Mouse (Mus musculus) inflammation-experienced regulatory T-cells, adult 6 months (primary cell): Measurements from ENCODE around the gene Rhobtb3. TPM values are rescaled to one million over a fixed set of nuclear protein-coding genes. Genes with fewer than 3 reads are reported as not detected.
"Not testable (repeated sequence)": the region's sequence is repeated elsewhere in the genome, so short reads cannot be mapped to it uniquely, and the experiment has no call there.

ENCODE experiments used
- ATAC-seq: one replicate; pipeline ENCODE4 v1.8.0; 2017
- polyA plus RNA-seq, 3 experiments: library from polyadenylated mRNA; unstranded; fragments of 100-300 nt; shearing (Covaris generic); gene quantifications; one replicate each; pipeline ENCODE4 v1.2.1; 2017

Rhobtb3 gene
- under 1 TPM in 1 of 3 experiments, not detected in 2; 0.11 TPM for polyA plus RNA-seq

GRCm38 (mm10) chr13:75943189-75944043 lies at the start of gene Rhobtb3:
Gene Rhobtb3 (minus strand): TSS chr13:75943925.
- peak; percentile 41 for ATAC-seq

GRCm38 (mm10) chr13:75992169-75993028 lies 48.7 kb upstream of the Rhobtb3 start:
- ATAC-seq: peak; percentile 54

- ATAC-seq: no peak
These were observed 44.4 kb upstream of the Rhobtb3 start for GRCm38 (mm10) chr13:75988096-75988495.

DNA sequence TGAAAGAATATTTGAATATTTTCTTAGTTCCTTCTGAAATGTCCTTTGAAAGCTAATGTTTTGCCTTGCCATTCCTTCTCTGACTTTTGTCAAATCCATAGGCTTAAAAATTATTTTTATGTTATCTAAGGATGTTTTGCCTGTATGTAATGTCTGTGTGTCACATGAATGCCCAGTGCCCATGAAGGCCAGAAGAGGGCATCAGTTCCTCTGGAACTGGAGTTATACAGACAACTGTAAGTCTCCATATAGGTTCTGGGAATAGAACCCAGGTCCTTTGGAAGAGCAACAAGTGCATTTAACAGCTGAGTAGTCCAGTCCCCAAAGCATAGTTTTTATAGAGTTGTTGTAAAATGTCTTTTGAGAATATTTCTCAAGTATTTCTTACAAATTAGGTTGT lies 38.2 kb upstream of the Rhobtb3 start:
- ATAC-seq: no peak

DNA sequence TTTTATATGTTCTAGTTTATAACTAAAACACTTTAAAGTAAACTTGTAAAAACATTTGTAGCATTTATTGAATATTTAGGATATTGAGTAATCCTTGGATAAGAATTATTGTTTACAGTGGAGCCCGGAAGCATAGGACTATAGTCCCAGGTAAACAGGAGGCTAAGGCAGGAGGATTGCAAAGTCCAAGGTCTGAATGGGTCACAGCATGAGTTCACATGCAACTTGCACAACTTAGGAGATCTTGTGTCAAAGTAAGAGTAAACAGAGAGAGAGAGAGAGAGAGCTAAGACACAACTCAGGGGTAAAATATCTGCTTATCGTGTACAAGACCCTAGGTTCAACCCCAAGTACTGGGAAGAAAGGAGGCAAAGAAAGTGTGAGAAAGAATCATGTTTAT lies 32.9 kb upstream of the Rhobtb3 start:
- ATAC-seq: no peak

GRCm38 (mm10) chr13:75976218-75976617 lies 32.5 kb upstream of the Rhobtb3 start:
- ATAC-seq: no peak

DNA sequence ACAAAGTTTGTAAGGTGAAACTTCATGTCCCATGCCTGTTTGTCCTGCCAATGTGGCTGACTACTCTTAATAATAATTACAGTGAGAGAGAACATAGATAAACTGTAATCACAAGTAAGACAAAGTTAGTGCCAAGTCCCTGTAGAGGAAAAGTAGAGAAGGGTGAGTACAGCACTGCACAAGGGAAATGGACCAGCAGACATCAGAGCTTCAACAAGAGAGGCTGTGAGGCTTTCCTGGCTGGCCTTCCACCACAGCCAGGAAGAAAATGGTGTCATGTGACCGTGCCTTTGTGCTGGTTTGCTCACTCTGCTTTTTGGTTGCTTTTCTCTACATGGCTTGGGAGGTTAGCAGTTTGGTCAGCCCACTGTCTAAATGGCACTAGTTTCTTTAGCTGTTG lies 31.9 kb upstream of the Rhobtb3 start:
- no peak for ATAC-seq

DNA sequence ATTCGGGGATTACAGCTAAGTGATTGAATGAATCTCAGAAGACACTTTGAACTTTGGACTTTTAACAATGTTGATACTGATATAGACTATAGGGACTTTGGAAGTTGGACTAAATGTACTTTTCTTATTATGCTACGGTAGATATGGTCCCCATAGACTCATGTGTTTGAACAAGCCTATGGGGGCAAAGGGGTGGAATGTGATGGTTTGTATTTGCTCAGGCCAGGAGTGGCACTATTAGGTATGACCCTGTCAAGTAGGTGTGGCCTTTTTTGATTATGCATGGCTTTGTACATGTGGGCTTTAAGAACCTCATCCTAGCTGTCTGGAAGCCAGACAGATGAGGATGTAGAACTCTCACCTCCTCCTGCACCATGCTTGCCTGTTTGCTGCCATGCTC lies 30.8 kb upstream of the Rhobtb3 start:
- ATAC-seq: no peak

DNA sequence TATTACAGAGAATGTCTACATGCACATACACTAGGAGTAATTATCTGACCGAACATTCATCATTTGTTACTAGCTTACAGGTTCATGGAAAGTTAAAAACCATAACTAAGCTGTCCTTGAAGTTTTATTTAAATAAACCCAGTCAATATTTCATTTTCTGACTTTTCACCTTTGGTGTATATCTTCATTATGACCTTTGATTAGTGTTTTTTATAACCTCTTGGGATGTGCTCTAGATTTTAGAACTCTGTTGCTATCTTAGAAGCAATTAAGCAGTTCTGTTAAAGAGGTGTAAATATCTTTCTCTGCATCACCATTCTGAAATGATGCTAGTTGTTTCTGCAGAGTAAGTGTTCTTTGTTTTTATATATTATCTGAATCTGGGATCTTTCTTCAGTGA lies 23.1 kb upstream of the Rhobtb3 start, which contains the start of gene Spata9:
Gene Spata9 (plus strand): TSS at position 301 of the 400 bp plus-strand sequence.
- ATAC-seq: no peak

DNA sequence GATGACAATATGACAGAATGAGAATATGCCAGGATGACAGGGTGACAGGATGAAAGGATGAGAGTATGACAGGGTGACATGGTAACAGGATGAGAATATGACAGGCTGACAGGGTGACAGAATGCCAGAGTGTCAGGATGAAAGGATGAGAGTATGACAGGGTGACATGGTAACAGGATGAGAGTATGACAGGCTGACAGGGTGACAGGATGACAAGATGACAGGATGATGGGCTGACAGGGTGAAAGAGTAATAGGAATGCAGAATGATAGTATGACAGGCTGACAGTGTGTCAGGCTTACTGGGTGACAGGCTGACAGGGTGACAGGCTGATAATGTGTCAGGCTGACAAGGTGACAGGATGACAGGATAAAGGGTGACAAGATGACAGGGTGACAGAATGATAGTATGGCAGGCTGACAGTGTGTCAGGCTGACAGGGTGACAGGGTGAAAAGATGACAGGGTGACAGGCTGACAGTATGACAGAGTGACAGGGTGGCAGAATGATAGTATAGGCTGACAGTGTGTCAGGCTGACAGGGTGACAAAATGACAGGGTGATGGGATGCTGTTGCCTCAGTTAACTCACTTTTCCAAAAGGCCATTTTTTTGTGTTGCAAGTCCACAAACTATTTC lies 11.8 kb upstream of the Rhobtb3 start:
- no peak for ATAC-seq

GRCm38 (mm10) chr13:75950295-75950694 lies 6.6 kb upstream of the Rhobtb3 start:
- ATAC-seq: no peak

DNA sequence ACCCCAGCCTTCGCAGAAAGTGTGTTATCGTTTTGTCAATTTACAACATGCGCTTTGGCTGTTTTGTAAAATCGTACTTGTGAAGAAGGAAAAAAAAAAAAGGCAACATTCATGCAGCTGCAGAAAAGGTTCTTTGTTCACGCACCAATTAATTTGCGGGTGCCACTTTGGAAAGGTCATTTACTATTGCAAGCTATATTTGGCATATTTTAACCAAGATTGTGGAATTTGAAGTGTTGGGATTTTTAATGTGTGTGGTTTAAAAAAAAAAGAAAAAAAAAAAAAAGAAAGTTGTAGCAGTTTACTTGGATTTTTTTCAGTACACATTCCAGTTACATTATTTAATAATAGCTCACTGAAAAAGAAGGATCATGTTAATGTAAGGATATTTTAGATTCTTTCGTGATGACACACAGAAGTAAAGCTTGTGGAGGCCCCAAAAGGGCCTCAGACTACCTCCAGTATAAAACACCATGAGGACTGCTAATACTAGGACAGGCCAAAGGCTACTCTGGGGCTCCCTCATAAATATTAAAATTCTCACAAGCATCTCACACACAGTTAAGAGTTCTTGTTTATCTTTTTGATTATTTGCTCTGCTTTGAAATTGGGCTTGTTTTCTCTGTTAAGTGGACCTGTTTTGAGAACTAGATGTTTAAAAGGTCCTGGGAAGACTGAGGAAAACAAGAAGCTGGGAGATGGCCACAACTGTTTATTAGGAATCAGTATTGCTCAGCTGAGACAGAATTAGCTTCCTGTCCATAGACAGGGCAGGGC lies 507 bp upstream of the Rhobtb3 start:
- no peak for ATAC-seq

- ATAC-seq: no peak
These were observed 994 bp downstream of the Rhobtb3 start for GRCm38 (mm10) chr13:75942731-75943130.

DNA sequence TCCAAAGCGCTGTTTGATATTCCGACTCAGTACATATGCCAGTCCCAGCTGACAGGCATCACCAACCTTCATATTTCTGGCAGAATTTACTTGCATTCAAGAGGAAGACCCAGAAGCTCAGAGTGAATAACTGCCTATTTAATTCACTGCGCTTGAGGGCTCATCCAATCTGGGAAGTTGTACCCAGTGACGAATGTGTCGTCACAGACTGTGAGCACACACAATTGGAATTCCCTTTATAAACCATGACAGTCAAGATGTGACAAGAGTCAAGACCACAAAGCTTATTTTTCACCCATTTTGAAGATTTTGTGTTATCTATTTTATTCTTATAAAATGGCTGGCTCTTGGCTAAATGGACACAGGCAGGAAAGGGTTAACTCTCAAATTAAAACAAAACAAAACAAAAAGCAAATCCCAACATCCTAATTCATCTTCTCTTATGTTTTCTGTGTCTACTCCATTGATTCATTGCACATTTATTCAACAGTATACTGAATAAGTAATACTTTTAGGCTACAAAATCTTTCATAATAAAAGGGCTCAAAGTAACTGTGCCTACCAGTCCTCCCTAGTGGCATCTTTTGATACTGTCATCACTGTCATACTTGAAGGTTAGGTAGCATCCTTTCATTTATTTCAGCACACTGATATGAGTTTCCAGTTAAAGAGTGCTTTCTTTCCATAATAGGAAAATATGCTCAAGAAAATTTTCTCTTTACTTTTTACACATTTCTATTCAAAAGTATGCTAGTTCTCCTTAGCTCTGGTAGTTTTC lies 2.0 kb downstream of the Rhobtb3 start:
- no peak for ATAC-seq

DNA sequence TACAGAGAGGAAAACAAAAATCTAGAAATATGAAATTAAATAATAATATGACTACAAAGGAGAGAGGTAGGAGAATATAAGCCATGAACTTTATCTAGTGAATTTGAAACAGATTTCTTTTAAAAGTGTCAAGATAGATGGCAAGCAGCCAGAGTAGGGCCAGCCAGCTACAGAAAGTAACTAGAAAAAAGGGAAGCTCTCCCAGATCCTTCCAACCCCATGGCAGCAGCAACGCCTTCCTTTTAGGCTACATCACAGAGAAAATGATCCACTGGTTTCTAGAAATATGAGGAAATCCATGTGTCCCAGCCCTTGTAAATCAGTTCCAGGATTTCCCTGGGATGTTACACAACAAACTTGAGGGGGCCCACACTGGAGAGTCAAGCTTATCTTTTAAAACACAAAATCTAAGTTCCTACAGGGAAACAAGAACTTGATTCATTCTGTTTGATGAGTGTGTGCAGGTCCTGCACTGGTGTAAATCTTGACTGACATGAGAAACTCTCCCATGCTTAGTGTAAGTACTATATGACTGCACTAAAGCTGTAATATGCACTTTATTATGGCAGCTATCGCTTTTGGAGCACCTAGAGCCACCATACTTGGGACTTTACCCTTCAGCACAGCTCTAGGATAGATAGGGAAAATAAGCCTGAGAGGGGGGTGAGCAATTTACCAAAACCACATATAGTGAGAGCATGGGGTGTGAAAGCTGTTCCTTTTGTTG lies 2.8 kb downstream of the Rhobtb3 start:
- ATAC-seq: no peak

GRCm38 (mm10) chr13:75938866-75939265 lies 4.9 kb downstream of the Rhobtb3 start:
- no peak for ATAC-seq

- no peak for ATAC-seq
These were observed 10.4 kb downstream of the Rhobtb3 start for GRCm38 (mm10) chr13:75933287-75933686.

GRCm38 (mm10) chr13:75931073-75931472 lies 12.7 kb downstream of the Rhobtb3 start:
- no peak for ATAC-seq

DNA sequence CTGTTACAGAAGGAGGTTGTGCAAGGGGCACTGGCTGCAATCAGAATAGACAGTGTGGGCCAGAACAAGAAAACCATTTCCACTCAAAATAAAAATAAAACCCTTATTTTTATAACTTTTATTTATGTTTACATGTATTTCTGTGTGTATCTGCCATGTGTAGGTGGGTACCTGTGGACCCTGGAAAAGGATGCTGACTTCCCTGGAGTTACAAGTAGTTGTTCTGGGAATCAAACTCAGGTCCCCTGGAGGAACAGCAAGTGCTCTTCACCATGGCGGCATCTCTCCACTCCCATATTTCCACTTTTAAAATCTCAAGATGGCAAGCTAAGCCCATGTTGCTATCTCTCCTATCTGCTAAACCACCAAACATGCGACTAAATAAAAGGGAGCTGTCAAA lies 13.1 kb downstream of the Rhobtb3 start:
- ATAC-seq: no peak

DNA sequence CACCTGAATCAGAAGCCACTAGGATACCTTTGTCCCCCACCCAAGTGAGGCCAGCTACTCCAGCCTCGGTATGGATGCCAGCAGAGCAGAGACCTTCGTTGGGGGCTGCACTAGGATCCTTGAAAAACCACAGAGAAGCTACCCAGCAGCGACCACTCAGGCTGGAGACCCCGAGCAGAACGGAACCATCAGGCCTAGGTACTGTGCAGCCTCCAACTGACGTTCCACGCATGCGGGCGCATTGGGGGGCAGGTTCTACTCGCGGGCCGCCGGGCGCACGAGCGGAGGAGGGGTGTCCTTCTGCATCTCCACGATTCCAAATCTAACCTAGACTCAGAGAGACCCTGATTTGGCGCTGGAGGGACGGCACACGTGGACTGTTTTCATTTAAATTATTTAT lies 13.7 kb downstream of the Rhobtb3 start:
- no peak for ATAC-seq

- not testable (repeated sequence) for ATAC-seq
These were observed 14.7 kb downstream of the Rhobtb3 start for GRCm38 (mm10) chr13:75929071-75929470.
